Mouse (Mus musculus) kidney, adult 8-10 months (tissue): ENCODE measurements around the gene Sh3kbp1.
"Not testable (repeated sequence)": the region's sequence is repeated elsewhere in the genome, so short reads cannot be mapped to it uniquely, and the experiment has no call there.

Experiments used
- DNase-seq, 2 experiments: peaks; one replicate each; pipeline ENCODE4 v3.0.0; 2022

The Sh3kbp1 gene

DNA sequence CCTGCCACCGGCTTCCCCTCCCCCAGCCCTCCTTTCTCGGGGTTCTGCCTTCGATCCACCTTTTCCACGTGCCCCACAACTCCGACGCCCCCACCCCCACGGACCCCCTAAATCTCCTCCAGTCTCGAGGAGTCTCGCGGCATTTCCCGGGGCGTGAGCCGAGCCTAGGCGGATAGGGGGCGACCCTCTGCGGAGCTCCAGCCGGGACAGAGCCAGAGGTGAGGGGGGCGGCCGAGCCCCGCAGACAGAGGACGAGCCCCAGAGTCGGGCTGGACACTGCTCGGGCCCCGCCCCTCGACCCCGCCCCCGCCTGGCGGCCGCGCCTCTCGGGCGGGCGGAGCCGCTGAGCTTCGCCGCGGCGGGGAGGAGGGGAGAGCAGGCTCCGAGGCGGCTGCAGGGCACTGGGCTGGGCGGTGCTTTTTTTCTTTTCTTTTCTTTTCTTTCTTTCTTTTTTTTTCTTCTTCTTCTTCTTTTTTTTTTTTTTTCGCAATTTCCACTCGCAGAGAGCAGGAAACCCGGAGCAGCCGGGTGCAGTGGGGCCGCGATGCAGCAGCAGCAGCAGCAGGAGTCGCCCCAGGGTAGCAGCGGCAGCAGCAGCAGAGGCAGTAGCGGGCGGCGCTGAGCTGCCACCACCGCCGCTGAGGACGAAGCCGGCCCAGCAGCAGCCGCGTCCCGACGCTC lies at the start of gene Sh3kbp1:
Gene Sh3kbp1, plus strand, starts transcription at position 366 of the 681 bp plus-strand sequence.
- peak; percentile 48 to 56 for DNase-seq

DNA sequence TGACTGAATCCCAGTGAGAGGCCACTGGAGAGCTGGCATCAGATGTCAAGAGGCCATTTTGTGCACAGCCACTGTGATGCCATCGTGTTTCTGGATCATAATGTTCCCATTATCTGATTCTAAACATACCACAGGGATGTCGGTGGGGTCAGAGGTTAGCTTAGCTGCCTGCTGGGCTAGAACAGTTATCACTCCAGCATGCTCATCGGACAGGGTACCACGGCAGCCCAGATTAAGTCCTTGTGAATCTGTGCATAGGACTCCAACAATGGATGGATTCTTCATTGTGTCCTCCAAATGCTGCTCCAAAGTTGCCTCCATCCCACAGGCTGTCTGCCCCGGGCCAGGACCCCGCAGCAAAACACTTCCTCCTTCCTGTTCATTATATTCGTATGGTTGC lies 42.3 kb upstream of the Sh3kbp1 start:
- DNase-seq, result not testable (repeated sequence)

DNA sequence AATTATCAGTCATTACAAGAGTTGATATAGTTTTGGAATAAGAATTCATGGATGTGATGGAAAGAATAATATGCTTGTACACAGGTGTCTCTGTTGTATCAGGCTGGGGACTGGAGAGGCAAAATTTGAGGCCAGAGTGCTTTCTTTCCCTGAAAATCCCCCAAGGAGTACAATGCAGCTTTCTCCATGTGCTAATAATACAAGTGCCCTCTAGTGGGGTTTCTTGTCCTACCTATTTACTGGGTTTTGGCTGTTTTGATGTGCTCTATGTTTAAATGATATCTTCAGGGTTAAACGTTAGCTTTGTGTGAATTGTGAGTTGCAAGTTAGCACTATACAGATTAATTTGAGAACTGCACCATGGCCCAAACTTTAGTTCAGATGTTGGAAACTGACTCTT lies 35.4 kb upstream of the Sh3kbp1 start:
- DNase-seq, result no peak

DNA sequence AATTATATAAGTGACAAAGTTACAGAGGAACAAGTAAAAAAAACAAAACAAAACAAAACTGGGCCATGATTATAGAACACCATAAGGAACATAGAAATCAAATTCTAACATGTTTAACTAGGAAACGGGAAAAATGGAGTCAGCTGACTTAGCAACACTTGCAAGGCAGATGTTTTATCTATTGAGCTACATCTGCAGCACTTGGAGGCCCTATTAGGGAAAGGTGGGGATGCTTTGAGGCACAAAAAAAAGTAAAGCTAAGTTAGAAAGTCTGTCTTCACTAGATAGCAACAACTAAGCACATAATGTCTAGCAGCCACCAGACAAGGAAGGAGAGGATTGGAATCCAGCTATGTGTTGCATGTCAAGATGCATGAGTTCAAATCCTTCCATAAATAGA lies 29.6 kb upstream of the Sh3kbp1 start:
- DNase-seq, result no peak

DNA sequence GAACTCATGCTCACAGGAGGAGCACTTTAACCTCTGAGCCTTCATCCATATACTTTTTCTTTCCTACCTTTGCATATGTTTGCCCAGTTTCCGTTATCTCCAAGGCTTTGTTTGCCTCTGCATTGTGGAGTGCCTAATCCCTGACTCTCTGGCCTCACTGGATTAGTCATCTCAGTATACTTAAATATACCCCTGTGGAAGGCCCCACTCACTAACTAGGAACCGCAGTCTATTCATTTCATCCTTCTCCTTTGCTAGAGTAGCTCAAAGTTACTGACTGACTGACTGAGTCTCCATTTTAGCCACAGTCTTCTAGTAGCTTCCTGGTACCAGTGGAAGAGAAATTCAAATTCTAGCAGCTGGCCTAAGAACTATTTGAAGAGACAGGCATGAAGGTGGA lies 22.2 kb upstream of the Sh3kbp1 start:
- DNase-seq, result no peak

DNA sequence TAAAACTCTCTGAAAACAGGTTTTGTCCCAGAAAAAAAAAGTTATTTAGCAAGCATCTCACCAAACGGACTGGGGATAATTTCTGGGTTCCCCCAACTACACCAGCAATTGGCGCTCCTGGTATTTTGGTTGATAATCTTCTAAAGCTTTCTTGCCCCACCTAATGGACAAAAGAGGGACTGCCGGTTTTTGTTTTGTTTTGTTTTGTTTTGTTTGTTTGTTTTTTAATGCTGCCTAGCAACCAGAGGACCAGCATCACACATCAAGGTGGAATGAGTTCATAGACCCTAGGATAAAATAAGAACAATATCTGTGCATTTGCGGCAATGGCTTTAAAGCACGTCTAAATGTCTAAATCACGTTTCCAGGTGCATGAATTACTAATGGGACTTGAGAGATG lies 20.1 kb upstream of the Sh3kbp1 start:
- peak in 1 of 2 experiments; percentile 9 for DNase-seq

DNA sequence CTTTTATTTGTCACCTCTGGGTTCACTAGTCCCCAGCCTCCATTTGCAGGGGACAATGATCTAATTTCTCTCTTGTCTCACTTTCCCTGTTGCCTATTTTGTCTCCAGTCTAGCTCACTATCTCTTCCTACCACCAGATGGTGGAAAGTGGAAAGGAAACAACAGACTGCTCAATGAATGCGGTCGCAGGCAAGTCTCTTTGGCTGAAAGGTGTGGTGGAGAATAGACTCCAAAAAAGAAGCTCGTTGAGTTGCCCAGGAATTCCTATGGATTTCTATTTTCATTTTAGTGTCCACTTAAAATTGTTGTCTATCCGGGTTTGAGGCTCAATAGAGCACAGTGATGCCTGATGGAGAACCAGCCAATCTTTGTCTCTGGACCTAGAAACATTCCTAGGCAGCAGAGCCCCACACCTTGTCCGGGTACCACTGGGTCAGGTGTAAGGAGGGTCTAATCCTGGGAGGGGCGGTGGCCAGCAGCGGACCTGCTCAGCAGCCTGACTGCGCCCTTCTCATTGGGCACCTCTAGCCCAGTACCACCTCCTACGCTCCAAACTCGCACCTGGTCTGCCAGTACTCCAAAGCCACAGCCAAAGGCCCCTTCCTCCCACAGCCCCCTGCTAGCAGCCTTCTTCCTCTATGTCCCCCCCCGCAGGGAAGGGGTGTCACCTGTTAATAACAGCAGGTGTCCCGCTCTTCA lies 715 bp upstream of the Sh3kbp1 start:
- DNase-seq, result no peak

DNA sequence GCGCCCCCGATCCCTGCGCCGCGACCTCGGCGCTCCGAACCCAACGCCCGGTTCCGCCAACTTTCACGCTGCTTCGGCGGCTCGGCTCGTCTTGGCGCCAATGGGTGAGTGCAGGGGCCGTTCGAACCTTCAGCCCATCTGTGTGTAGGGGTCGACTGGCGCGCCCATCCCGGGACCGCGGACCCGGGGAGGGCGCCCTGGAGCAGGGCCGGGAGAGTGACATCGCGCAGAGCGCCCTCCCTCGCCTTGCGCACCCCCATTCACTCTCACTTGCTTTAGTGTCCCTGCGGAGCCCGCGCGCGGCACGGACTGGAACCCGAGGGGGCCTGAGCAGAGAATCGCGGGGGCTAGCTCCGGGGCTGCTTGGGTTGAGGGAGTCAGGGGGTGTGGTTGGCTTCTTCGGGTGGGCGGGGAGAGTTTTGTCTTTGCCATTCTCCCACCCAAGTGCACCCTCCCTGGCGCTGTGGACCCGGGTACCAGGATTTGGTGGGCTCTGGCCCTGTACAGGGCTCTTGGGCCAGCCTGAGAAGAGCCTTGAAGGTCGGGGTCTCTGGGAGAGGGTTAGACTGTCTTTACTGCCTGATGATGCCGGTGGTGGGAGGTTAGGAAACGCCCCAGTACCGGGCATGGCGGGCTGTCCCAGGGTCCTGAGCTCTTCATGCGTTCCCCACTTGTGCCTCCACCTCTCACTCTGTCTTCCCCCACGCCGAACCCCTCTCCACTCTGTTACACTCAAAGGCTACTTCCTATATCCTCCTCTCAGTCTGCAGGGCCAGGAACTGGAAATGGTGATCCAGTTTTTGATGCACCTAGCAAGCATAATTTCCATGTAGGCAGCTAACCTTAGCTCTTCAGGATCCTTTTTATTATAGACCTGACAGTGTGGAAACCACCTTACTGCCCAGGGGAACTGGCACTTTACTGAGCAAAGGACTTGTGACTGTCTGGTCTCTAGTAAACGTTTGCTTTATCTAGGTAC lies 805 bp downstream of the Sh3kbp1 start:
- no peak for DNase-seq

DNA sequence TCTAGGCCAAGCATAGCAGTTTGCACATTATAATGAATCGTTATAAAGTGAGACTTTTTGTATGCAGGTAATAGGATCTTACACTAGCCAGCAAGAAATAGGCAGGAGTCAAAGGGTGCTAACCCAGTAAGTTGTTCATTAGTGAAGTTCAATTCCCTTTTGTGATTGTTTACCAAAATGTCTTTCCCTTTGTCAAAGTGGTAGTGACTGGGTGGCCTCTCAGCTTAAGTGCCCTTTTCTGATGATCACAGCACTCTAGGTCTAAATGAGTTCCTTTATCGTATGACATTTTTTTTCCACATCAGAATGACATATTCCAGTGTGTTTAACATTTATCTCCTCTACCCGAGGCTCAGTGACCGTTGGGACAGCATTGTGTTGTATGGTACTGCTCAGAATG lies 1.6 kb downstream of the Sh3kbp1 start:
- DNase-seq, result no peak

DNA sequence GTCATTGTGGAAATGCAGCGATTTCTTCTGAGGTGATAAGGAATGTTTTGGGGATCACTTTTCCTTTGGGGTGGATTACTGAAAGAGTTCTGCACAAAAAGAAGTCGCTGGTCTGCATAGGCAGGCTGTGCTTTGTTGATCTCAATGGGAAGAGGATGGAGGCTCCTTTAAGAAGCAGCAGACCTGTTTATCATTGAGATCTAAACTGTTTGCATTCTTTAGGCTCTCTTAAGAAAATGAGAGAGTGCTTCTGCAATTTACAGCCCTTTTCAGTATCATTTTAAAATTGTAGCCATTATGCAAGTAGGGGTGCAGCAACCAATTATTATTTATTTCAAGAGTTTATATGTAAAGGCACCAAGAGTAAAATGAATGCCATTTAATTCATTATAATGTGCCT lies 2.1 kb downstream of the Sh3kbp1 start:
- no peak for DNase-seq

DNA sequence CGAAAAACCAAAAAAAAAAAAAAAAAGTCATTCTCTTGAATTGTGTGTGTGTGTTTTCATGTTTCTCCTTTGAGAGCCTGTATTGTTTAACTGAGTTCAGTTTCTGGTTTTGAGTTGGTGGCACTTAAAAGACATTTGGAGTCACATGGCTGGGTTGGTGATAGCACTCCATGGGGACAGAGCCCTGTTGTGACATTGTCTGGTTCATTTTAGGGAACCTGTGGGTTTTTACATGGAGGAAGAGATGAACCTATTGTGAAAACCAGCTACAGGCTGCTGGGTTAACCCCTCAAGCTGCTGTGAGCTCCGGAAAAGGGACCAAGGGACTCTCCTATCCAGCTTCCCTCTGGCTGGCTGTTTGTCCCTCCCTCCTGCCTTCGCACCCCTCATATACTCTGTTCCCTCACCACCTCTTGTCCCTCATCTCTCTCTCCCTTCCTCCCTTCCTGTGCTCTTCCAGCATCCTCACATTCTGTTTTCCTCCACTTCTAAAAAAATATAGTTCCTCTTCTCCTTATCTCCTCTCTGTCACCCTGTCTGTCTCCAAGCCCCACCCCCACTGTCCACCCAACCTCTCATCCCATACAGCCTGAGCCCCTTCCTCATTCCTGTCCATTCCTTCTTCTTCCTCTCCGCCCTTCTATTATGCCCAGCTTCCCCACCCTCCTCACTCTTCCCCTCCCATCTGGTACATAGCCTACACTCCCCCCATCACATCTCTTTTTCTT lies 11.6 kb downstream of the Sh3kbp1 start:
- no peak for DNase-seq

DNA sequence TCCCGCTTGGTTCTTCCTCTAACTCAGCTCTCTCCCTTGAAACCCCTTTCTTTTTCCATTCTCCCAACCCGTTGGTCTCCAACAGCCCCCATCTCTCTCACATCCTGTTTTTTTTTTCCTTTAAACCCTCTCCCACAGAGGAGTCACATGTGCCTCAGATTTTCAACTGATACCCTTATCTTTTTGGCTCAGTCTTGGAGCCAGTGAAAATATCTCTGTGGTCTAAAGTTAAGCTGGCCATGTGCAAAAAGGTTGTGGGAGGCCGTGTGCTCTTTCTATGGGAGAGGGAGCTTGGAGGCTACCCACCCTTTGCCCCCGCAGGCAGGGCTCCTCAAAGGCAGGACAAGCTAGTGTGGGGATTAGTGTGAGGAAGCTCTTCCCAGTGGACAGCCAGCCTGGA lies 12.9 kb downstream of the Sh3kbp1 start:
- DNase-seq, result no peak

DNA sequence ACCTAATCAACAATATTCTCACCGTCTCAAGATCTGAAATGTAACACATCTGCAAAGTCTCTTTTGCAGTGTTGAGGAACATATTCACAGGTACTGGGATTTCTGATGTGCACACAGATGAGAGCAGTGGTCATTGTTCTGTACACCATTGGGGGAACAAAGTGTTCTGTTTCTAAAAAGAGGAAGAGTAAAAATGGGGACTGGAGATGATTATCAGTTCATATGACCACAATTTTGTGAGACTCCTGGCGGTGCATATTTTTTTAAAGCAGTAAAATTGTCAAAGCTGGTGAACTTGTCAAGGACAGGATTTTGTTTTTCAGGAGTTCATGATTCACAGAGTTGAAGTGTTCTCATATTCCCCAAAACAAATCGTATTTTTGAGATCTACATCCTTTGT lies 18.2 kb downstream of the Sh3kbp1 start:
- no peak for DNase-seq

DNA sequence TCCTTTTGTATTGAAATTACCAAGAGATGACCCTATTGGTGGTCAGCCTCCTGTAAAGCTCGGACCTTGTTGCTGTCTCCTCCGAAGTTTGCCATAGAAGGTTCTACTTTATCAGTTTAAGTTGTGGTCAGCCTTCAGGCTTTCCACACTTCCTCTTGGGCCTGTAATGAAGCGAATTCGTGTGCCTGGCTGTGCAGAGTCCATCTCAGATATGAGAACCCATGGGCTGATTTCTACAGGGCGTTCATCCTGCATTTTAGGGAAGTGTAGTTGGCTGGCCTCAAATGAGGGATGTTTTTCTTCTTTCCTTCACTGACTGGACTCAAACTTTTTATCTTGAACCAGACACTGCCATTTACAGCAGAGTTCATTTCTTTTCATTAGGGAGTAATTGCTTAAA lies 20.5 kb downstream of the Sh3kbp1 start:
- DNase-seq, result no peak

DNA sequence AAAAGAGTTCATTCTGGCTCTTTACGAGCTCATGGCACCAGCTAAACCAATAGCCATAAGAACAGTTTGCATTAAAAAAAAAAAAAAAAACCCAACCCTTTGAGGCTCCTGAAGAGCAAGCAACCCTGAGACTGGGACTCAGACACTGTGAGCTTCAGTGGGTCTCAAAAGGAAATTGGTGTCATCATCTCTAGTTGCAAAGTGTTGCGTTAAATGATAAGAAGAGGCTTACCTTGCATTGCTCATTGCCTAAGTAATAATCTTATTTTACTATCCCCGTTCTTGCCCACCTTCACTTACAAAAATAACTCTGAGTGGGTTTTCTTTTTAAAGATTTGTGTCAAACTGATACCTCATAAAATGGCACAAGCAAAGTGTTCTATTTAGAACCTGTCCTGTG lies 21.5 kb downstream of the Sh3kbp1 start:
- no peak for DNase-seq

DNA sequence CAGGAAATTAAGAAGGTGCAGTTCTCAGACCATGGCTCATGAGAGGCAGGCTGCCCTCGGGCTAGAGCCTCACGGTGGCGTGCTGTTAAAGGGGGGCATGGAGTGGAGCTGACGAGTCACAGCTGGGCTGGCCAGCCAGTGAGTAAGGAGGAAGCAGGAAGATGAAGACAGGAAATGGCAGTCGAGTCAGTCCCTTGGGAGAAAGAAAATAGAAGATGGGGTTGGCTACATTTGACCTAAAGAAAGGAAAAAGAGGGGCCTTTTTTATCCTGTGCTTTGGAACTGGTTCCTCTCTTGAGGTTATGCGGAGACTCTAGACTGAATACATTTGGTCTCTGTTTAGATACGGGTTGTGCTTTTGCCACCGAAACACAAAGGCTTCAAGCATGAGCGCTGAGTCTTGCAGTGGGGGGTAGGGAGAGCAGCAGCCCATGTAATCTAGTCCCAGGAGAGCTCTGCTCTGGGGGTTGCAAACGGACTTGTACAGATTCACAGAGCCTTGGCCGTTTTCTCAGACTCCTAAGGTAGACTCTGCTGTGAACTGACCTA lies 23.1 kb downstream of the Sh3kbp1 start:
- no peak for DNase-seq

DNA sequence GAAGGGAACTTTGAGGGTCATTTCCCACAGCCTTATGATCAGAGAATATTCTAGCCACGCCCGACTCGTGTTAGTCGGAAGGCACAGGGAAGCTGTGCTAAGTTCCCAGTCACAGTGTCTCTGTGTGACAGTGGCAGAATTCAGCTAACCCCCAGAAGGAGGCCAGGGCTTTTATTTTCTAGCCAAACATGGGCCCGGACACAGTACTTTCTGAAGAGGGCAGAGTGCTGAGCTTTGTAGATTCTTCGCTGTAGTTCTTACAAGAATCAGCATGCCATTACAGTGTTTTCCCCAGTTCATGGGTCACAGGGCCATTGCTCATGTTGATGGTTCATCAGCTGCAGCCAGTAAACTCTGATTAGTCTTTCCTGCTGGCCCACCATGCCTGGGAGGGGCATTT lies 23.7 kb downstream of the Sh3kbp1 start:
- no peak for DNase-seq

DNA sequence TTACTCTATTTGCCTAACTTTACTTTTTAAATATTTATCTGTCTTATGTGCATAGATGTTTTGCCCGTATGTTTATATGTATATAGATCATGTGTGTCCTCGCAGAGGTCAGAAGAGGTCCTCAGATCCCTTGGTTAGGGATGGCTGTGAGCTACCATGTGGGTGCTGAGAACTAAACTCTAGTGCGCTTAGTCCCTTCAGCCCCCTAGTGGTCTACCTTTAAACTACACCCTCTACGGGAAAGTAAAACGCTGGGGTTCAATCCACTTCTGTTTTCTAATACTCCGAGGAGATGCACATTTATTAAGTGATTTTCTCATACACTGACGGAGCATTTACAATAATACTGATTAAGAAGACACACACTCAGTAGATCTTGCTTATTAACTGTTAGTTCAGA lies 44.3 kb downstream of the Sh3kbp1 start:
- DNase-seq, result no peak

DNA sequence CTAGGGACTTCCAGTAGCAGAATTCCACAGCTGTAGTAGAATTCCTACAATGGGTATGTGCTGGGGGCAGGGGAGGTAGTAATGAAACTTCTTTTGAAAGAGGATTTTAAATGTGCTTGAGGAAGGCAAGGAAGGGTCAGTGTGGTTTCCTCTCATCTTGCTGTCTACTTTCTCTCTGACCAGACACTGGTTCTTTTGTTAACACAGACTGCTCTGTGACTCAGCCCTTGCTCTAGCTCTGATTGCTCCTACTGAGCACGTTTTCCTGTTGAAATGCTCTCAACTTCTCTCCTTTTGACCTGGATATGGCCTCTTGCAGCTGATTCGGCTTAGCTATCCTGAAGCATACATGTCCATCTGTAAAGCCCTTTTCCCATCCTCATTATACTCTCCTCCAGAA lies 45.4 kb downstream of the Sh3kbp1 start:
- DNase-seq, result no peak

DNA sequence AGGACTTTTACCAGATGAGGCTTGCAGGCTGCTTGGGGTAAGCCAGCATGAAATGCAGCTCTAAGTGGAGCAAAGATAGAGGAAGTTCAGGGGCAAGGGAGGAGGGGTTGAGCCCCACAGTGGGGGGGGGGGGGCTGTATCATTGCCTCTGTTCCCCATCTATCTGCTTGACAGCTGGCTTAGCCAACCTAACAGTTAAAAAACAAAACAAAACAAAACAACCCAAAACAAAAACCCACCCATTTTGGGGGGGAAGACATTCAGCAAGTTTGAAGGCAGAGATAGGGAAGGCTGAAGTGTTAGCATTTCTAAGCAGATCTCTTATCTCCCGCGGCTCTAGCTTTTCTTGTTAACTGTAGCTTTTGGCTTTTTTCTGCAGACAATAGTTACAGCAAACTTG lies 49.2 kb downstream of the Sh3kbp1 start:
- DNase-seq, result no peak

DNA sequence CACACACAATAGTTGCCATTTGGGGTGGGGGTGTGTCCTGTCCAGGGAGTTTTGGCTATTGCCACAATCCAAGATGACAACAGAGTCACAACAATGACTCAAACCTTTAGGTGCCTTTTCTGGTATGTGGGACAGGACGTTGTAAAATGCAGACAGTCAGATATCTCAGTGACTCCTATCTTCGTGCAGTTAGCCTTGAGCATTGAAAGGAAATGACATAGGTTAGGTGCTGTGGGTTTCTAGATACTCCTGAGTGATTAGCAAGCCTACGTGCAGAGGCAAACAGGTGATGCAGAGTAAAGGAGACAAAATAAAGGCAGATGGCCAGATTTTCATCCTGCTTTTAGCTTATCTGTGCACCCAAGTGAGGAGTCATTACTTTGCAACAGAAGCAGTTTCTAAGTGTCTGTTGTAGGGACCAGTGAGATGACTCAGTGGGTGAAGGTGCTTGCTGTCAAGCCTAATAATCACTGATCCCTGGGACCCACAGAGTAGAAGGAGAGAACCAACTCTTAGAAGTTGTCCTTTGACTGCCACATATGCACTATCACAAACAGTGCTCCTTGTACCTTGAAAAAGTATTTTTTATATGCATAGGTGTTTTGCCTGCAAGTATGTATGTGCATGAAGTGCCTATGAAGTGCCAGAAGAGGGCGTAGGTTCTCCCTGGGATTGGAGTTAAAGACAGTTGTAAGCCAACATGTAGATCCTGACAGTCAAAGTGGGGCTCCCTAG lies 50.7 kb downstream of the Sh3kbp1 start:
- DNase-seq, result no peak

DNA sequence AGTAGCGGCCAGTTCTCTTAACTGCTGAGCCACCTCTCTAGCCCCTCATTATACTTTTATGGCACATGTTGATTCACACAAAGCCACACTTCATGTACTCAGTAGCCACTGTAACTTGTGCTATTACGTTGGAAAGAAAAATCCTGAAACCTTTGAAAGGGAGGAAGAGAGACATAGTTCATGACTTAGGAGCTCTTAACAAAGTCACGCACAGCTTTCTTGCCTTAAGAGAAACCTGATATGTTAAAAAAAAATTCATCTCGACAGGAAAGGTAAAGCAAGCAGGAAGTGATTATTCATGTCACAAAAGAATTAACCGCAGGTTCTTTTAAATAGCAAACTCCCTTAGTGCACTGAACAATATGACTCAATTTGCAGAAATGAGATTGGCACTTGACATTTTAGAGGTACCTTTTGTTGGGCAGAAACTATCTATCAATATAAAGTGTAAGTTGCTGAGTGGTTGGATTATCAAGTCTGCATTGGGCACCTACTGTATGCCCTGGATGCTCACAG lies 51.3 kb downstream of the Sh3kbp1 start:
- no peak for DNase-seq
